In genomic region chr7:112760782-112761181, GRCm38 (mm10) we compare ENCODE assay signal across 8 mouse cellular contexts.
DNase-seq lines count a peak whose midpoint lies in the region; ATAC-seq and TF ChIP-seq lines count a peak whose summit lies in the region.

No protein-coding gene starts in this region.

- H3K9me3 ChIP-seq in midbrain, embryonic 14.5 days (ENCODE audit: control insufficient read depth, low read length) = no peaks in the 10 kb centered on the region

- H3K4me1 ChIP-seq in lung, adult 2 months (ENCODE audit: control insufficient read depth, insufficient read depth, low read length) = peaks cover 17% of the 10 kb centered on the region
- H3K4me1 ChIP-seq in embryonic fibroblast, embryonic 13.5 days (ENCODE audit: control insufficient read depth, insufficient read depth, low read length) = peaks cover 47% of the 10 kb centered on the region
- H3K4me1 ChIP-seq in midbrain, embryonic 14.5 days (ENCODE audit: control insufficient read depth, insufficient read depth, low read length) = peaks cover 20% of the 10 kb centered on the region

- peak; percentile 69; the same call in 1 of the 2 replicates for ATAC-seq in midbrain, embryonic 14.5 days (ENCODE audit: low FRiP score, low TSS enrichment)

- no peak overlapping the region for H3K4me3 ChIP-seq in lung, adult 2 months (replicated peaks; ENCODE audit: extremely low read depth, low read depth, low read length)
- no peak overlapping the region for H3K4me3 ChIP-seq in embryonic fibroblast, embryonic 13.5 days (ENCODE audit: insufficient read depth, low read length)
- H3K4me3 ChIP-seq in midbrain, embryonic 14.5 days (replicated peaks; ENCODE audit: low read depth, low read length) = no peak overlapping the region

- no peaks in the 10 kb centered on the region for H3K36me3 ChIP-seq in midbrain, embryonic 14.5 days (ENCODE audit: control insufficient read depth, insufficient read depth, low read length)

- no peak overlapping the region for H3K9ac ChIP-seq in midbrain, embryonic 14.5 days (replicated peaks; ENCODE audit: low read length)

- no peaks in the 10 kb centered on the region for H3K27me3 ChIP-seq in midbrain, embryonic 14.5 days (ENCODE audit: control insufficient read depth, insufficient read depth, low read length)

- H3K4me2 ChIP-seq in midbrain, embryonic 14.5 days (ENCODE audit: low read length) = 0 out of 2 replicates have a peak overlapping the region, but pooled peaks have one; percentile 21

- WGBS in lung, adult 2 months = 53% methylated on average over 8 of the region's 8 CpGs
- 16% methylated on average over 8 of the region's 8 CpGs for WGBS in midbrain, embryonic 14.5 days

- TF ChIP-seq POLR2A in lung, adult 2 months (IDR thresholded peaks at IDR 0.05; ENCODE audit: borderline replicate concordance, extremely low read depth, low read depth, low read length) = no peak
- TF ChIP-seq POLR2A in embryonic fibroblast, embryonic 13.5 days (IDR thresholded peaks at IDR 0.05; ENCODE audit: low read depth, low read length) = no peak

- intact Hi-C loops in heart, postnatal 25 days (cut with DNase I) = loop anchor here (5.0 kb wide), 1 partner anchor 78 kb away; no protein-coding TSS in a partner anchor

- peak overlapping the region; percentile 24 for H3K27ac ChIP-seq in embryonic fibroblast, embryonic 13.5 days (ENCODE audit: insufficient read depth, low read length)
- H3K27ac ChIP-seq in midbrain, embryonic 14.5 days (replicated peaks; ENCODE audit: low read depth, low read length) = peak overlapping the region; percentile 70

- no peak for TF ChIP-seq CTCF in lung, adult 2 months (IDR thresholded peaks at IDR 0.05; ENCODE audit: insufficient read depth, low read length)
- TF ChIP-seq CTCF in embryonic fibroblast, embryonic 13.5 days (IDR thresholded peaks at IDR 0.05; ENCODE audit: borderline replicate concordance, insufficient read depth, low read length) = no peak

- DNase-seq in lung, adult 18-20 months = peak; percentile 60 to 66
- DNase-seq in lung, adult 2 months = no peak
- DNase-seq in heart, postnatal 25 days (ENCODE audit: low spot score) = peak; percentile 67
- DNase-seq in layer of hippocampus, postnatal 36 days = peak; percentile 35 to 42
- peak; percentile 71 for DNase-seq in midbrain, embryonic 14.5 days
- DNase-seq in thymus, postnatal 14 days = peak; percentile 67
- no peak for DNase-seq in cerebellum, postnatal 36 days

Comparison
In these comparisons a context has a peak if more than half of its experiments do, and no peak if none do; other contexts are left out.
1. DNase-seq: peak in lung, adult 18-20 months (2 of 2), heart, postnatal 25 days (single experiment), layer of hippocampus, postnatal 36 days (2 of 2), midbrain, embryonic 14.5 days (single experiment) and thymus, postnatal 14 days (single experiment); none in lung, adult 2 months (single experiment) and cerebellum, postnatal 36 days (0 of 2).